Mouse (Mus musculus) brain, adult 10 weeks (tissue): ENCODE measurements around the gene Gm13271. TPM values are rescaled to one million over a fixed set of nuclear protein-coding genes. Genes with fewer than 3 reads are reported as not detected.

ENCODE experiments used
- polyA plus RNA-seq: library from polyadenylated mRNA; stranded (reverse); fragments of 350-450 nt; fragmentation: Illumina TruSeq; extraction: RNeasy Lipid Tissue Mini Kit (QIAGEN cat#74804); gene quantifications from one replicate; pipeline ENCODE4 v1.2.3, GENCODE M21; 2015; ENCODE audit warnings: low read depth, low replicate concordance

Gene Gm13271
- polyA plus RNA-seq, result not detected

DNA sequence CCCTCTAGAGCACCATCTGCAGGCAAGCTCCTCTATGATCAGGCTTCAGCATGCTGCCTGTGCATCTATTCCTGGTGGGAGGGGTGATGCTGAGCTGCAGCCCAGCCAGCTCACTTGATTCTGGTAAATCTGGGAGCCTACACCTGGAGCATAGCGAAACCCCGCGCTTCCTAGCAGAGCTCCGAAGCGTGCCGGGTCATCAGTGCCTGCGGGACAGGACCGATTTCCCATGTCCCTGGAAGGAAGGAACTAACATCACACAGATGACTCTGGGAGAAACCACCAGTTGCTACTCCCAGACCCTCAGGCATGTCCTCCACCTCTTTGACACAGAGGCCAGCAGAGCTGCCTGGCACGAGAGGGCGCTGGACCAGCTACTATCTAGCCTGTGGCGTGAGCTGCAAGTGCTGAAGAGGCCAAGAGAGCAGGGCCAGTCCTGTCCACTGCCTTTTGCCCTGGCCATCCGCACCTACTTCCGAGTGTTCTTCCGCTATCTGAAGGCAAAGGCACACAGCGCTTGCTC lies at the start of gene Gm13271:
Gm13271 (plus strand) TSS at position 51 of the 523 bp plus-strand sequence.

DNA sequence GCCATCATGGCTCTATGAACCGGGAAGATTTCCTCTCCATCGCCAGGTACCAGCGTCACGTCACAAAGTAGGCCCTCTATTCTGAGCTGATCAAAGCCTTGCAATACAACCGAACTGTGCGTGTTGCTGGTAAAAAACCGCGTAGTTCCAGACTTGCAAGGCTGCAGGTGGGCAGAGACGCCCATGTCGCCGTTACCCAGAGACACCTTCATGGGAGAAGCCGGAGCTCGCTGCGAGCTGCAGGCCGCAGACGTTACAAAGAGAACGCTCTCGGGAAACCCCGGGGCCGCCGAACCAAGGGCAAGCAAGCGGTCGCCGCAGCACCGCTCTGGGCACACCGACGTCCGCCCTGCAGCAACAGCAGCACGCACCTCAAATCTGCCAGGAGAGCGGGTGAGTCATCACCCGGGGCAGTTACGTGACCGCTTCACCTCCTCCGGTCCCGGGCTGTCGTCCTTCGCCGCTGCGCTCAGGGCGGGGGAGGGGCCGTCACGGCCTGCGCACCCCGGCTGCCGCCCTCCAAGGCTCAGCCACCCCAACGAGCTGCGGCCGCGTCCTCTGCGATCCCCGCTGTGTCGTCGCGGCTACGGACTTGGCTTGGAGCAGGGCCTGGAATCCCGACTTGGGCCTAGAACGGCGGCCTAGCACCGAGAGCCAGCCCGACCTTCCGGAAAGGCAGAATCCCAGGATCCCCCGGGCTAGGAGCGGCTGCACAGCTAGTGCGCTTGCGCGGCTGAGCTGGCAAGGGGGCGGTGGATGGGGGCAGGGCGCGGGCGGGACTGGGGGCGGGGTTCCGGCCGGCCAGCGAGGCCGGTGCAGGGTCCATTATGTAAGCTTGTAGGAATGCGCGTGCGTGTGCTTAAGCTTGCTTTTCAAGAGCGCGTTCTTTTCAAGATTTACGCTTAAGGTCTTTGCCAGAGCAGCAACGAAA lies 32.6 kb upstream of the Gm13271 start, which contains the start of the genes Gm26566 and Klhl9:
Gm26566 (plus strand) TSS at position 15 of the 931 bp plus-strand sequence.
Klhl9 (minus strand) TSS at position 675 of the 931 bp plus-strand sequence.

GRCm38 (mm10) chr4:88759610-88760268 lies 5.1 kb downstream of the Gm13271 start, which contains the start of gene Gm13283:
Gene Gm13283, plus strand, starts transcription at chr4:88760119.

DNA sequence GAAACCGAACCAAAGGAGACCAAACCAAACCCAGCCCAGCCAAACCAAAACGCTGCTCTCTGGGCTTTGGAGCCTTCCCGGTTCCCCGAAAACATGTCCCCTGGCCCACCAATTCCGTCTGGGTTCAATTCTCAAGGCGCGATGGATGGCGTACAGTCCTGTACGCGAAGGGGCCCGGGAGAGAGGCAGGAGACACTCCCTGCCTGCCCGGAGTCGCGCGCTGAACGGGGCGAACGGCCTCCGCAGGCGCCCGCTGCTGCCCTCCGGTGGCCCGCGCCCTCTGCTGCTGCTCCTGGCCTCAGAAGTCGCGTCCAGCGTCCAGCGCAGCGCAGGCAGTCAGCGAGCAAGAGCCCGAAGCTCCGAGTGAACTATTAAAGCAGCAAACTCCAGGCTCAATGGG lies 18.9 kb downstream of the Gm13271 start, which contains the start of gene Gm13290:
Gm13290 (plus strand) TSS at position 301 of the 400 bp plus-strand sequence.

DNA sequence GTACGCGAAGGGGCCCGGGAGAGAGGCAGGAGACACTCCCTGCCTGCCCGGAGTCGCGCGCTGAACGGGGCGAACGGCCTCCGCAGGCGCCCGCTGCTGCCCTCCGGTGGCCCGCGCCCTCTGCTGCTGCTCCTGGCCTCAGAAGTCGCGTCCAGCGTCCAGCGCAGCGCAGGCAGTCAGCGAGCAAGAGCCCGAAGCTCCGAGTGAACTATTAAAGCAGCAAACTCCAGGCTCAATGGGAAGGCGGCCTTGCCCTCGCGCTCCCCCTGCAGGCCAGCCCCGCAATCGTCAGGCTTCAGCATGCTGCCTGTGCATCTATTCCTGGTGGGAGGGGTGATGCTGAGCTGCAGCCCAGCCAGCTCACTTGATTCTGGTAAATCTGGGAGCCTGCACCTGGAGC lies 22.0 kb downstream of the Gm13271 start, which contains the start of gene Gm13289:
Gm13289 (plus strand) TSS at position 301 of the 400 bp plus-strand sequence.

GRCm38 (mm10) chr4:88779550-88779949 lies 24.9 kb downstream of the Gm13271 start, which contains the start of gene Gm13272:
Gene Gm13272, plus strand, starts transcription at chr4:88779850.

DNA sequence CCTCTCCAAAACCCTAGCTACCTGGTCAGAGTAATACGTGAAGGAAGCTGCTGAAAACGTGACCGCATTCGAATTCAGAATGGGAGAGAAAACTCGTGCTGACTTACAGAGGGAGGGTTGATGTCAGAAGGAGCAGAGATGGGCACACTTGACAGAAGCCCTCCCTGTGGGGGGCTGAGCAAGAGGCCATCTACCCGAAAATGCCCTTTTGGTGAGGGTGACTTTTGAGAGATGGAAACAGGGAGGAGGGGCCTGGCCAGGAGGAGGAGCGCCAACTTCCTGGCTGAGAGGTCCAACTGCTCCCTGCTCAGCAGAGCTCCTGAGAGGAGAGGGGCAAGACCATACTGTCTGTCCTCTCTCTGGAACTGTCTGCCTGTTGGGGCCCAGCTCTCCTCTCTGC lies 27.2 kb downstream of the Gm13271 start, which contains the start of gene Ifnz:
Ifnz (plus strand) TSS at position 301 of the 400 bp plus-strand sequence.

DNA sequence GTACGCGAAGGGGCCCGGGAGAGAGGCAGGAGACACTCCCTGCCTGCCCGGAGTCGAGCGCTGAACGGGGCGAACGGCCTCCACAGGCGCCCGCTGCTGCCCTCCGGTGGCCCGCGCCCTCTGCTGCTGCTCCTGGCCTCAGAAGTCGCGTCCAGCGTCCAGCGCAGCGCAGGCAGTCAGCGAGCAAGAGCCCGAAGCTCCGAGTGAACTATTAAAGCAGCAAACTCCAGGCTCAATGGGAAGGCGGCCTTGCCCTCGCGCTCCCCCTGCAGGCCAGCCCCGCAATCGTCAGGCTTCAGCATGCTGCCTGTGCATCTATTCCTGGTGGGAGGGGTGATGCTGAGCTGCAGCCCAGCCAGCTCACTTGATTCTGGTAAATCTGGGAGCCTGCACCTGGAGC lies 30.7 kb downstream of the Gm13271 start, which contains the start of gene Gm13276:
Gm13276 (plus strand) TSS at position 301 of the 400 bp plus-strand sequence.

GRCm38 (mm10) chr4:88788402-88788801 lies 33.7 kb downstream of the Gm13271 start, which contains the start of gene Gm13277:
Gene Gm13277, plus strand, starts transcription at chr4:88788632.

DNA sequence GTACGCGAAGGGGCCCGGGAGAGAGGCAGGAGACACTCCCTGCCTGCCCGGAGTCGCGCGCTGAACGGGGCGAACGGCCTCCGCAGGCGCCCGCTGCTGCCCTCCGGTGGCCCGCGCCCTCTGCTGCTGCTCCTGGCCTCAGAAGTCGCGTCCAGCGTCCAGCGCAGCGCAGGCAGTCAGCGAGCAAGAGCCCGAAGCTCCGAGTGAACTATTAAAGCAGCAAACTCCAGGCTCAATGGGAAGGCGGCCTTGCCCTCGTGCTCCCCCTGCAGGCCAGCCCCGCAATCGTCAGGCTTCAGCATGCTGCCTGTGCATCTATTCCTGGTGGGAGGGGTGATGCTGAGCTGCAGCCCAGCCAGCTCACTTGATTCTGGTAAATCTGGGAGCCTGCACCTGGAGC lies 36.6 kb downstream of the Gm13271 start, which contains the start of gene Gm13278:
Gm13278 (plus strand) TSS at position 301 of the 400 bp plus-strand sequence.

DNA sequence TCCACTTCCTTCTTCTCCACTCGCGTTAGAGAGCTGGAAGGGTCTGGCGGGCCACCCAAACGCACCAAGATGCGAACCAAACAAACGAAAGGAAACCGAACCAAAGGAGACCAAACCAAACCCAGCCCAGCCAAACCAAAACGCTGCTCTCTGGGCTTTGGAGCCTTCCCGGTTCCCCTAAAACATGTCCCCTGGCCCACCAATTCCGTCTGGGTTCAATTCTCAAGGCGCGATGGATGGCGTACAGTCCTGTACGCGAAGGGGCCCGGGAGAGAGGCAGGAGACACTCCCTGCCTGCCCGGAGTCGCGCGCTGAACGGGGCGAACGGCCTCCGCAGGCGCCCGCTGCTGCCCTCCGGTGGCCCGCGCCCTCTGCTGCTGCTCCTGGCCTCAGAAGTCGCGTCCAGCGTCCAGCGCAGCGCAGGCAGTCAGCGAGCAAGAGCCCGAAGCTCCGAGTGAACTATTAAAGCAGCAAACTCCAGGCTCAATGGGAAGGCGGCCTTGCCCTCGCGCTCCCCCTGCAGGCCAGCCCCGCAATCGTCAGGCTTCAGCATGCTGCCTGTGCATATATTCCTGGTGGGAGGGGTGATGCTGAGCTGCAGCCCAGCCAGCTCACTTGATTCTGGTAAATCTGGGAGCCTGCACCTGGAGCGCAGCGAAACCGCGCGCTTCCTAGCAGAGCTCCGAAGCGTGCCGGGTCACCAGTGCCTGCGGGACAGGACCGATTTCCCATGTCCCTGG lies 39.4 kb downstream of the Gm13271 start, which contains the start of gene Gm13275:
Gm13275 (plus strand) TSS at position 552 of the 740 bp plus-strand sequence.

DNA sequence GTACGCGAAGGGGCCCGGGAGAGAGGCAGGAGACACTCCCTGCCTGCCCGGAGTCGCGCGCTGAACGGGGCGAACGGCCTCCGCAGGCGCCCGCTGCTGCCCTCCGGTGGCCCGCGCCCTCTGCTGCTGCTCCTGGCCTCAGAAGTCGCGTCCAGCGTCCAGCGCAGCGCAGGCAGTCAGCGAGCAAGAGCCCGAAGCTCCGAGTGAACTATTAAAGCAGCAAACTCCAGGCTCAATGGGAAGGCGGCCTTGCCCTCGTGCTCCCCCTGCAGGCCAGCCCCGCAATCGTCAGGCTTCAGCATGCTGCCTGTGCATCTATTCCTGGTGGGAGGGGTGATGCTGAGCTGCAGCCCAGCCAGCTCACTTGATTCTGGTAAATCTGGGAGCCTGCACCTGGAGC lies 42.4 kb downstream of the Gm13271 start, which contains the start of gene Gm13279:
Gm13279 (plus strand) TSS at position 301 of the 400 bp plus-strand sequence.

GRCm38 (mm10) chr4:88799365-88799764 lies 44.7 kb downstream of the Gm13271 start, which contains the start of gene Gm13285:
Gene Gm13285, plus strand, starts transcription at chr4:88799665.

DNA sequence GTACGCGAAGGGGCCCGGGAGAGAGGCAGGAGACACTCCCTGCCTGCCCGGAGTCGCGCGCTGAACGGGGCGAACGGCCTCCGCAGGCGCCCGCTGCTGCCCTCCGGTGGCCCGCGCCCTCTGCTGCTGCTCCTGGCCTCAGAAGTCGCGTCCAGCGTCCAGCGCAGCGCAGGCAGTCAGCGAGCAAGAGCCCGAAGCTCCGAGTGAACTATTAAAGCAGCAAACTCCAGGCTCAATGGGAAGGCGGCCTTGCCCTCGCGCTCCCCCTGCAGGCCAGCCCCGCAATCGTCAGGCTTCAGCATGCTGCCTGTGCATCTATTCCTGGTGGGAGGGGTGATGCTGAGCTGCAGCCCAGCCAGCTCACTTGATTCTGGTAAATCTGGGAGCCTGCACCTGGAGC lies 48.3 kb downstream of the Gm13271 start, which contains the start of gene Gm13287:
Gm13287 (plus strand) TSS at position 301 of the 400 bp plus-strand sequence.

Other genes with a start within 250 kb of the Gm13271 start
- not detected for gene Ifnb1, start 232.1 kb upstream of the Gm13271 start, polyA plus RNA-seq
- gene Ifna15, start 196.6 kb upstream of the Gm13271 start, polyA plus RNA-seq, result not detected
- not detected for gene Ifna14, start 183.1 kb upstream of the Gm13271 start, polyA plus RNA-seq
- not detected for gene Ifna9, start 162.5 kb upstream of the Gm13271 start, polyA plus RNA-seq
- gene Ifna12, start 151.5 kb upstream of the Gm13271 start, polyA plus RNA-seq, result not detected
- gene C87499, start 120.5 kb upstream of the Gm13271 start, polyA plus RNA-seq, result not detected
- not detected for gene Ifna13, start 110.4 kb upstream of the Gm13271 start, polyA plus RNA-seq
- not detected for gene Ifna16, start 77.9 kb upstream of the Gm13271 start, polyA plus RNA-seq
- not detected for gene Ifna2, start 71.0 kb upstream of the Gm13271 start, polyA plus RNA-seq
- gene Ifnab, start 63.5 kb upstream of the Gm13271 start, polyA plus RNA-seq, result not detected
- gene Gm26566, start 33.1 kb upstream of the Gm13271 start, polyA plus RNA-seq, result not detected
- 77.2 TPM for gene Klhl9, start 32.4 kb upstream of the Gm13271 start, polyA plus RNA-seq
- not detected for gene Gm13283, start 5.3 kb downstream of the Gm13271 start, polyA plus RNA-seq
- not detected for gene Gm13290, start 19.0 kb downstream of the Gm13271 start, polyA plus RNA-seq
- not detected for gene Gm13289, start 22.1 kb downstream of the Gm13271 start, polyA plus RNA-seq
- not detected for gene Gm13272, start 25.0 kb downstream of the Gm13271 start, polyA plus RNA-seq
- not detected for gene Ifnz, start 27.3 kb downstream of the Gm13271 start, polyA plus RNA-seq
- gene Gm13276, start 30.8 kb downstream of the Gm13271 start, polyA plus RNA-seq, result not detected
- gene Gm13277, start 33.8 kb downstream of the Gm13271 start, polyA plus RNA-seq, result not detected
- not detected for gene Gm13278, start 36.7 kb downstream of the Gm13271 start, polyA plus RNA-seq
- gene Gm13275, start 39.6 kb downstream of the Gm13271 start, polyA plus RNA-seq, result not detected
- not detected for gene Gm13279, start 42.5 kb downstream of the Gm13271 start, polyA plus RNA-seq
- gene Gm13285, start 44.8 kb downstream of the Gm13271 start, polyA plus RNA-seq, result not detected
- gene Gm13287, start 48.4 kb downstream of the Gm13271 start, polyA plus RNA-seq, result not detected
- gene Gm13288, start 50.7 kb downstream of the Gm13271 start, polyA plus RNA-seq, result not detected
- not detected for gene Ifna7, start 61.4 kb downstream of the Gm13271 start, polyA plus RNA-seq
- gene Ifna11, start 65.1 kb downstream of the Gm13271 start, polyA plus RNA-seq, result not detected
- not detected for gene Ifna6, start 72.5 kb downstream of the Gm13271 start, polyA plus RNA-seq
- not detected for gene Ifna5, start 80.7 kb downstream of the Gm13271 start, polyA plus RNA-seq
- gene Ifna4, start 87.0 kb downstream of the Gm13271 start, polyA plus RNA-seq, result not detected
- not detected for gene Ifna1, start 95.2 kb downstream of the Gm13271 start, polyA plus RNA-seq
- gene Ifne, start 125.3 kb downstream of the Gm13271 start, polyA plus RNA-seq, result not detected